Mouse (Mus musculus) layer of hippocampus, postnatal 10 days (tissue): ENCODE data around the gene Msi2. TPM values are rescaled to one million over a fixed set of nuclear protein-coding genes. Genes with fewer than 3 reads are reported as not detected.

ENCODE experiments used
- DNase-seq, 2 experiments: peaks; one replicate each; pipeline ENCODE4 v3.0.0; 2021; ENCODE audit warnings: low spot score in 2 of 2
- total RNA-seq, 2 experiments: library from RNA; stranded (reverse); gene quantifications; 2 replicates each; pipeline ENCODE4 v1.2.3; 2021

Msi2 gene
- total RNA-seq, 2 experiments from 2014 or later: 97.4 to 97.6 TPM

DNA sequence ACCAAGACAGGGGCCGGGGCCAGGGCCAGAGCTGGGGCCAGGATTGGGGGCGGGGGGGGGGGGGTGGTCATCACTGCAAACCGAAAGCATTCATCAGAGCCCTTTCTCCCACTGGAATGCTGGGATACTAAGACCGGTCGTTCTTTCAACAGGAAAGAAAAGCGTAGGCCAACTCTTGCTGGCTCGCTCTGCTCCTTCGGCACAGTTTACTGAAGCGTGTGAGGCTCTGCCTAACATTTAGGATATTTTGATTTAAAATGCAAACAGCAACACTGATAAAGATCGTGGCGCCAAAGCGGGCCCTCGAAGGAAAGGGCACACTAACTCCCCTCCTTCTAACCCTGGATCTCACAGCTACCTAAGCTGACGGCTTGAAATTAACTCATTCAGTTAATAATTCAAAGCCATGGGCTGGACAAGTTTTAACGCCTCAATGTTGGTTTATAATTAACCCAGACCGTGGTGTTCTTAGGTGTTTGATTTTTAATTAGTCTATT, 100.3 kb downstream of the Msi2 start:
- no peak for DNase-seq

- no peak for DNase-seq
Observed at GRCm38 (mm10) chr11:88617380-88617779, 100.9 kb downstream of the Msi2 start.

DNA sequence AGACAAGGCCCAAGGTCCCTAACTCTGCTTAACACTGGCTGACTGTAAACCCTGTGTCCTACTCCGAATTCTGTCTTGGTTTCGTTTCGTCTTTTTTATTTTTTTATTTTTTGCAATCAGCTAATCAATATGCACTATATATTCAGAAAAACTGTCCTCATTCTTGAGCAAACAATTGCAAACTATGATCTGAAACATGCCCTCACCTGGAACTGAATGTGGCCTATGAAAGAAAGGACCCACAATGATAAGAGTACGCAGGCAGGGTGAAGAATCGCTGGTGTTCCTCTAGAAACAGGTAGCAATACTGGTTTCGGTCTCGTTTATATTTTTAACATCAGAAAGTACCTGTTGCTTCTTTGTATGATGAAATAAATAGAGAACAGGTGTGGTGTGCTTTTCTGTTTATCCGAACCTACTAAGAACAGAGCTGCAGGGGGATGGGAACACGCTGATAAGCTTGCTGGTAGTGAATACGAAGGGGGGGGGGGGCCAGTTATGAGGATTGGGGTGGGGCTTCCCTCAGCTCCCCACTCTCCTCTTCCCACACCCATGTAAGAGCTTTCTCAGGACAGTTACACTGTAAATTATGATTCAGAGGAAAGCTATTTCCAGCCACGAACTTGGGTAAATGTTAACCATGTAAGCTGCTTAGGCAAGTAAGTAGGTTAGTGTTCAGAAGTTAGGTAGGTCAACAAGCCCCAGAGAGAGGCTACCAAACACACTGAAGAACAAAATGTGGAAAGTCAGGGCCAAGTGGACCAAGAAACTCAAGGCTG, 103.6 kb downstream of the Msi2 start:
- DNase-seq: no peak

GRCm38 (mm10) chr11:88613771-88614526, 104.4 kb downstream of the Msi2 start:
- DNase-seq: no peak

- no peak for DNase-seq
Observed at GRCm38 (mm10) chr11:88613008-88613407, 105.3 kb downstream of the Msi2 start.

GRCm38 (mm10) chr11:88612141-88612540, 106.2 kb downstream of the Msi2 start:
- DNase-seq: no peak

- no peak for DNase-seq
Observed at GRCm38 (mm10) chr11:88610809-88611208, 107.5 kb downstream of the Msi2 start.

GRCm38 (mm10) chr11:88610112-88610511, 108.2 kb downstream of the Msi2 start:
- DNase-seq: no peak

DNA sequence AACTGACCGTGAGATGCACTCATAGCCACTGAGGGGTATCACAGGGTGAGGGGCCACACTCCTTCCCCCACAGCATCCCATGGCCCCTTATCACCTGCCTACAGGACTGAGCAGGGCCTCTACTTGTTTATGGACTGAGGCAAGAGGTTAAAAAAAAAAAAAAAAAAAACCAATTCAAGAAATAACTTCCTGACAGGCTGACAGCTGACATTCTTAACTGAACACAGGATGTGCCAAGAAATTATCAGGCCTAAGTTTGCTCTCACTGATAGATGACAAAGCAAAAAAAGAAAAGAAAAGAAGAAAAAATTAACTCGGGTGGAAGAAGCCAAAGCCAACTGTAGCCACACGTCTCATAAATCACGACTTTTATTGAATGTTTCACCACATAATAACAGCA, 109.7 kb downstream of the Msi2 start:
- no peak for DNase-seq

- DNase-seq: peak in 1 of 2 experiments; percentile 47
Observed at GRCm38 (mm10) chr11:88607725-88608383, 110.5 kb downstream of the Msi2 start.

DNA sequence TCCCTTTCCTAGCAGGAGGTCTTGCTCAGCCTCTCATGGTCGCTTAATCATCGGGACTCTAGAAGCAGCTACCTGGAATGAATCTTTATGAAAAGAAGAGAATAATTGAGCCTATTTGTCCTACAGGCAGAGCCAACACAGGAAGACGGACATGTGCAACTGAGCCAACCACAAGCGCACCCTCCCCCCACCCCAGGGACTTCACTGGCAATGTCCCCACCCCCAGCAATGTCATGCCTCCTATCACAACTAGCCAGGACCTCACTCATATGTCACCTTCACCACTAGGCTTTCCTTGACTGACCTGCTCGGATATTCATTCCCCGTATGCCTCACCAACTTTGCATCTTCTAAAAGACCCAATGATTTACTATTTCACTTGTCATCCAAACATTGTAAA, 112.5 kb downstream of the Msi2 start:
- no peak for DNase-seq

- DNase-seq: no peak
Observed at GRCm38 (mm10) chr11:88605098-88605525, 113.2 kb downstream of the Msi2 start.

DNA sequence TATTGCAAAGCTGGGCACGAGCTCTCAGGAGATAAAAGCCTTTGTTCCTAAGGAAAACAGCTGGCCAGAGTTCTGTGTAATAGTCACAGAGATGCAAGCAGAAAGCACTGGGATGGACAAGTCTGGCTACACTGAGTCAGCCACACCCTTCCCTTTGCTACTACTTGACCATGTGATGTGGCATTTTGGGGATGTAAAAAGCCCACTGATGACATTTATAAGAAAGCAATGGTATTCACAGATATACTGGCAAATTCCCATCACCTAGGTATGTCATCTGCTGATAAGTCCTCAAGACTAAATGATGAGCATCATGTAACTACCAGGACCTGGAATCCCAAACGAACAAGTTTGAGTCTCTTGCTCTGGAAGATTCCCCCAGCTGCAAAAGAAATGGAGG, 113.7 kb downstream of the Msi2 start:
- DNase-seq: no peak

DNA sequence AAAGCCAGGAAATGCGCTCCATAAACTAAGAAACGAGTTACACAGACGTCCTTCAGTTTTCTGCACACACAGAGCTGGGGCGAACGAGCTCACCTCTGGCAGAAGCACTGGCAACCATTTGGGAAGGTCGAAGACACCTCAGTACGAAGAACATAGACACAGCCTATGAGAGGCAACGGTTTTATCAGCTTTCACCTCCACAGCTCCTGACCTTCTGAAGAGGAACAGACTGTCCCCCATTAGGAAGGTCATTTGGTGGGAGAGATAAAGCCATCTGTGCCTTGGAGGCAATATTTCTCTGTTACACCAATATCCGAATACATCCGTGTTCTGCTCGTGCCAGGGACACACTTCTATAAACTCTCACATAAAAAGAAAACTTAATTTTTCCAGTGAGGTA, 114.9 kb downstream of the Msi2 start:
- no peak for DNase-seq

DNA sequence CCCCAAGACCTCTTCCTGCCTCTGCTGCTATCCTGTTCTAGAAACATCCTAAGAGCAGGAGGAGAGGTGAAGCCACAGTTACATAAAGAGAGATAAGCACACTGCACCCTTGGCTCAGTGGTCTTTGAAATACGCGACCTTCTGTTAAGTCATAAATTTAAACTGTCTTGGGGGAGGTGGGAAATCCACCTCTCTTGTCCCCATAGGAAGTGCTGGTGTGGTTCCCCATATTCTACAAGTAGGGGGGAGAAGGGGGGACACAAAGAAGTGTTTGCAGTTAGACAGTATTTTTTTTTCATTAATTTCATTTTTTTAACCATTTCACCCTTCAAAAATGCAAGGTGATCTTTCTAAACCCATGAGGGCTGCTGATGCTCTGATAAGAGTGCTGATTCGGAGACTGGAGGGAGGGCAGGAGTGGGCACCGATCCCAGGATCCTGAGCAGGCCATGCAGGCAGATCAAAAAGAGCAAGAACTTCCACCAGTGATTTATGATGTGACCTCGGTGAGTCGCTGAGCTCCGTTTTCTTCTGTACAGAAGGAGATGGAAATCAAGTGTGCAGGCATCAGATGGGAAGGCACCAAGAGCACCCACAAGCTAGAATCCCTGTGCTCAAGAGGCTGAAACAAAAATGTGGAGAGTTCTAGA, 115.7 kb downstream of the Msi2 start:
- no peak for DNase-seq

- no peak for DNase-seq
Observed at GRCm38 (mm10) chr11:88600194-88600593, 118.1 kb downstream of the Msi2 start.

DNA sequence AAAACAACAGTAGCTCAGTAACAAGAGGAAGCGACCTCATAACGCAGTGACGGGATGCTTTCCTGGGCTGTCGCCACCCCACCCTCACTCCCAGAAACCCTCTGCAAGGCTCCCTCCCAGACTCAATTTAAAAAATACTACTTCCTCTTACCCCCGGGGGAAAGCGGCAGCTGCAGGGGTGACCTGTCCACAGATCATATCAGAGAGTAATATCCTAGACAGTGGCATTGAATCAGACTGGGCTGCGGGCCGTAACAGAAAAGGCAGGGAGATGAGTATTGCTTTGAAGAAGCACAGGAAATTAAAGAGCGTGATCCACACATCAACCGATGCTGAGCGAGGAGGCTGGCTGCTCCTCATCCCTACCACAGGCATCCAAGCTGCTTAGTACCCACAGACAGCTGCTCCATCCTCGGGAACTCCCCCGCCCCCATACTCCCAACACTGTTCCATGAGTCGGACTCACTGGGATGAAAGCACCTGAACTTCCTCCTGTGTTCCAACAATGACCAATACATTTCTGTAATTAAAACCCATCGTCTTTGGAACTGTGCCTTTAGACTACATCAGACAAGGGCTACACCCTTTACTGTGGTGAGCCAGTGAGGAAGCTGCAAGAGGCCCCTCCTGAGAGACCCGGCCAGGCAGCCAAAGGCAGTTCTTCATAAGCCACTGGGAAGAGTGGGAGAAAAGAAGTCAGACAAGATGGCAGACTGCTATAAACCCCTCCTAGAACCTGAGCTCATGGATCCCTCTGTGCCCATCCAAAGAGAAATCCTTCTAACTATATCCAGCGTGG, 118.8 kb downstream of the Msi2 start:
- peak in 1 of 2 experiments; percentile 41 for DNase-seq

DNA sequence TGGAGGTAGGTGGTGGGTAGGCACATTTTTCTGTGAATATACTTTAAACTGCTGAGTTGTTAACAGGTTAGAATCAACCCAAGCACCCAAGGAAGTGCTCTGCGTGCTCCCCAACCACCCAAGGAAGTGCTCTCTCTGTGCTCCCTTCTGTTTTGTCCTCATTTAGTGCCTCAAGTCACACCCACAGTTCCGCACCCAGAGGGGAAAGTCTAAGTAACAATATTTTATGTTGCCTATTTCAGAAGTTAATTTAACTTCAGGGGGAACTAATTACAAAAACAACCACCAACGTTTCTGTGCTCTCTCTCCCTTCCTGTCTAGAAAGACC, 119.5 kb downstream of the Msi2 start:
- no peak for DNase-seq

- no peak for DNase-seq
Observed at GRCm38 (mm10) chr11:88598150-88598847, 120.0 kb downstream of the Msi2 start.

- DNase-seq: no peak
Observed at GRCm38 (mm10) chr11:88595616-88596015, 122.7 kb downstream of the Msi2 start.
